Mouse (Mus musculus): ENCODE measurements around the gene Hmgb1. TPM values are rescaled to one million over a fixed set of nuclear protein-coding genes. Genes with fewer than 3 reads are reported as not detected.

The Hmgb1 gene
- polyA plus RNA-seq, 1 experiment, result 48.1 TPM

GRCm38 (mm10) chr5:149117815-149118547, 66.3 kb downstream of the Hmgb1 start:
- no peaks in the 10 kb centered on the region for H3K4me1 ChIP-seq (ENCODE audit: control insufficient read depth, insufficient read depth, low read length)
- 41% methylated on average over 7 of the region's 7 CpGs for WGBS
- H3K4me3 ChIP-seq (ENCODE audit: insufficient read depth, low read depth, low read length), result no peak overlapping the region
- no peak overlapping the region for H3K27ac ChIP-seq (ENCODE audit: insufficient read depth, low read depth, low read length)
- DNase-seq, result no peak
- no peaks in the 10 kb centered on the region for H3K27me3 ChIP-seq (replicated peaks; ENCODE audit: control insufficient read depth, insufficient read depth, low read length)
- TF ChIP-seq CTCF (conservative IDR thresholded peaks at IDR 0.05; ENCODE audit: insufficient read depth, insufficient read length, low read depth, low read length) (no peak), POLR2A (IDR thresholded peaks at IDR 0.05; ENCODE audit: low read depth, low read length) (no peak)
- no peaks in the 10 kb centered on the region for H3K36me3 ChIP-seq (ENCODE audit: control insufficient read depth, insufficient read depth, low read length)

- no peak for TF ChIP-seq CTCF (conservative IDR thresholded peaks at IDR 0.05; ENCODE audit: insufficient read depth, insufficient read length, low read depth, low read length)
- no peak for TF ChIP-seq POLR2A (IDR thresholded peaks at IDR 0.05; ENCODE audit: low read depth, low read length)
- Histone ChIP-seq H3K4me3 (ENCODE audit: insufficient read depth, low read depth, low read length) (no peak overlapping the region), H3K4me1 (ENCODE audit: control insufficient read depth, insufficient read depth, low read length) (no peaks in the 10 kb centered on the region), H3K36me3 (ENCODE audit: control insufficient read depth, insufficient read depth, low read length) (no peaks in the 10 kb centered on the region), H3K27ac (ENCODE audit: insufficient read depth, low read depth, low read length) (no peak overlapping the region), H3K27me3 (replicated peaks; ENCODE audit: control insufficient read depth, insufficient read depth, low read length) (no peaks in the 10 kb centered on the region)
- 67% methylated on average over 9 of the region's 9 CpGs for WGBS
- no peak for DNase-seq
Observed at GRCm38 (mm10) chr5:149114587-149114986, 69.7 kb downstream of the Hmgb1 start.

GRCm38 (mm10) chr5:149114034-149114433, 70.3 kb downstream of the Hmgb1 start:
- Histone ChIP-seq H3K4me1 (ENCODE audit: control insufficient read depth, insufficient read depth, low read length) (no peaks in the 10 kb centered on the region), H3K27me3 (replicated peaks; ENCODE audit: control insufficient read depth, insufficient read depth, low read length) (no peaks in the 10 kb centered on the region), H3K4me3 (ENCODE audit: insufficient read depth, low read depth, low read length) (no peak overlapping the region), H3K36me3 (ENCODE audit: control insufficient read depth, insufficient read depth, low read length) (no peaks in the 10 kb centered on the region), H3K27ac (ENCODE audit: insufficient read depth, low read depth, low read length) (no peak overlapping the region)
- 91% methylated on average over 7 of the region's 7 CpGs for WGBS
- TF ChIP-seq CTCF (conservative IDR thresholded peaks at IDR 0.05; ENCODE audit: insufficient read depth, insufficient read length, low read depth, low read length) (no peak), POLR2A (IDR thresholded peaks at IDR 0.05; ENCODE audit: low read depth, low read length) (no peak)
- DNase-seq, result no peak

DNA sequence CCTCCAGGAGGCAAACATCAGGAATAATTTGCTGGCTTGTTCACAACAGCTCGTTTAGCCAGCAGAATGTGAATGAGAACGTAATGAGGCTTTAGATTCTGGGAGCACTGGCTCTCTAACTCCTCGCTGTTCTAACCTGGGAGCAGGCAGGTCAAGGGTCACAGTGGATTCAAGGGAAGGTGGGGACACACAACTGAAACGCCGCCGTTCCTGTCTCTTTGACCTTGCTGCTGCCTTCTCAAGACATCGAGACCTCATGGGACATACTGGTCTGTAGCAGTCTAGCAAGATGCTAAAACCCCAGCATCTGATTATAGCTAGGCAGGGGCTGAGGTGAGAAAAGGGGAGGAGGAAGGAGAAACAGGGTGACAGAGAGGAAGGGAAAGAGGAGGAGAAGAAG, 70.8 kb downstream of the Hmgb1 start:
- whole genome bisulfite sequencing, result 69% methylated on average over 7 of the region's 7 CpGs
- DNase-seq, result no peak
- TF ChIP-seq CTCF (conservative IDR thresholded peaks at IDR 0.05; ENCODE audit: insufficient read depth, insufficient read length, low read depth, low read length) (no peak), POLR2A (IDR thresholded peaks at IDR 0.05; ENCODE audit: low read depth, low read length) (no peak)
- no peak overlapping the region for H3K27ac ChIP-seq (ENCODE audit: insufficient read depth, low read depth, low read length)
- no peaks in the 10 kb centered on the region for H3K36me3 ChIP-seq (ENCODE audit: control insufficient read depth, insufficient read depth, low read length)
- no peaks in the 10 kb centered on the region for H3K27me3 ChIP-seq (replicated peaks; ENCODE audit: control insufficient read depth, insufficient read depth, low read length)
- no peak overlapping the region for H3K4me3 ChIP-seq (ENCODE audit: insufficient read depth, low read depth, low read length)
- no peaks in the 10 kb centered on the region for H3K4me1 ChIP-seq (ENCODE audit: control insufficient read depth, insufficient read depth, low read length)

DNA sequence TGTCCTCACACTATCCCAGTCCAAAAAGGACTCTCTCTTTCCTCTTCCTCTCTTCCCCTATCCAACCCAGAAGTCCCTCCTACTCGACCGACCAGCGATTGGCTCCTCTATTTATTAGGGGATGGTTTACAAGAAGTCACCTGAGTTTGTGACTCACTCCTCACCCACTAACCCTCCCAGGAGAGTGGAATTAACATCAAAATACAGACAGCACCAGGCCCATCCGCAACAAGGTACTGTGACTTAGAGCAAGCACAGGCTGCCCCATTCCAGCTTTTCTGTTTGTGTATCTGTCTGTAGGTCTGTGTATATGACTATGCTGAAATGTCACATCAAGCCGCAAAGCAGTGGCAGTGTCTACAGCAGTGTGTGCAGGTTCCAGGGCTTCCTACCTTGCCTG, 71.7 kb downstream of the Hmgb1 start:
- WGBS, result 88% methylated on average over 5 of the region's 5 CpGs
- TF ChIP-seq CTCF (conservative IDR thresholded peaks at IDR 0.05; ENCODE audit: insufficient read depth, insufficient read length, low read depth, low read length), result no peak
- TF ChIP-seq POLR2A (IDR thresholded peaks at IDR 0.05; ENCODE audit: low read depth, low read length), result no peak
- Histone ChIP-seq H3K27me3 (replicated peaks; ENCODE audit: control insufficient read depth, insufficient read depth, low read length) (no peaks in the 10 kb centered on the region), H3K4me3 (ENCODE audit: insufficient read depth, low read depth, low read length) (no peak overlapping the region), H3K36me3 (ENCODE audit: control insufficient read depth, insufficient read depth, low read length) (no peaks in the 10 kb centered on the region), H3K27ac (ENCODE audit: insufficient read depth, low read depth, low read length) (no peak overlapping the region), H3K4me1 (ENCODE audit: control insufficient read depth, insufficient read depth, low read length) (no peaks in the 10 kb centered on the region)
- DNase-seq, result no peak

DNA sequence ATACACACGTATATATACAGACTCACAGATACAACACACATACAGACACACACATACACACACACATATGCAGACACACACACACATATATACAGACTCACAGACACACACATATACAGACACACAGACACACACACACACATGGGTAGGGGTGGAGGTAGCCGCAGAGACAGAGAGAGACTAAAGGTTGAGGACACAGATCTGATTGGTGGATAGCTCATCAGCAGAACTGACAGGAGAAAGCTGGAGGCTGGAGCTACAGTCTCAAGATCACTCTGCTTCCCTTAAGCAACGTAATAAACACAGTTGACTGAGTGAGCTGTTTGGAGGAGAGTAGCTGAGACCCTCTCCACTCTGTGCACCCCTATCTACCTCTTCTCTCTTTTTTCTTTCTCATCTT, 75.1 kb downstream of the Hmgb1 start:
- 85% methylated on average over 3 of the region's 3 CpGs for WGBS
- Histone ChIP-seq H3K4me1 (ENCODE audit: control insufficient read depth, insufficient read depth, low read length) (no peaks in the 10 kb centered on the region), H3K27ac (ENCODE audit: insufficient read depth, low read depth, low read length) (no peak overlapping the region), H3K27me3 (replicated peaks; ENCODE audit: control insufficient read depth, insufficient read depth, low read length) (no peaks in the 10 kb centered on the region), H3K4me3 (ENCODE audit: insufficient read depth, low read depth, low read length) (no peak overlapping the region), H3K36me3 (ENCODE audit: control insufficient read depth, insufficient read depth, low read length) (no peaks in the 10 kb centered on the region)
- TF ChIP-seq POLR2A (IDR thresholded peaks at IDR 0.05; ENCODE audit: low read depth, low read length), result no peak
- no peak for DNase-seq

GRCm38 (mm10) chr5:149108178-149108577, 76.1 kb downstream of the Hmgb1 start:
- no peak for DNase-seq
- 90% methylated on average over 15 of the region's 15 CpGs for WGBS
- TF ChIP-seq POLR2A (IDR thresholded peaks at IDR 0.05; ENCODE audit: low read depth, low read length), result no peak
- no peak for TF ChIP-seq CTCF (conservative IDR thresholded peaks at IDR 0.05; ENCODE audit: insufficient read depth, insufficient read length, low read depth, low read length)

More at GRCm38 (mm10) chr5:149108178-149108577, 76.1 kb downstream of the Hmgb1 start:
- H3K27me3 ChIP-seq (replicated peaks; ENCODE audit: control insufficient read depth, insufficient read depth, low read length), result no peaks in the 10 kb centered on the region
- H3K27ac ChIP-seq (ENCODE audit: insufficient read depth, low read depth, low read length), result no peak overlapping the region
- no peak overlapping the region for H3K4me3 ChIP-seq (ENCODE audit: insufficient read depth, low read depth, low read length)
- no peaks in the 10 kb centered on the region for H3K36me3 ChIP-seq (ENCODE audit: control insufficient read depth, insufficient read depth, low read length)
- no peaks in the 10 kb centered on the region for H3K4me1 ChIP-seq (ENCODE audit: control insufficient read depth, insufficient read depth, low read length)

Data from kidney, adult 2 months (tissue).